Mouse (Mus musculus) ES-Bruce4 (cell line): ENCODE measurements at regions not wholly inside any gene's neighbourhood (a gene's known extent, or its start where the extent isn't known, plus 50 kb on each side); places are given as distances from the start of the nearest gene placed in this dataset.

Experiments used
- CTCF ChIP-seq: IDR thresholded peaks from one replicate; pipeline ENCODE4 v1.8.1; 2011; ENCODE audit warnings: low read depth, low read length
- EP300 ChIP-seq: IDR thresholded peaks from 2 replicates; pipeline ENCODE4 v1.6.1; 2011; ENCODE audit warnings: low read depth, low read length; ENCODE audit not compliant: insufficient read depth
- POLR2A ChIP-seq: IDR thresholded peaks from one replicate; pipeline ENCODE4 v1.8.1; 2011; ENCODE audit warnings: low read length; ENCODE audit not compliant: insufficient read depth

GRCm38 (mm10) chr10:83906751-83907150 lies 184.1 kb downstream of the 1500009L16Rik start:
- TF ChIP-seq CTCF, result no peak
- no peak for TF ChIP-seq EP300
- no peak for TF ChIP-seq POLR2A
